Mouse (Mus musculus): ENCODE data around the gene Slc22a12. TPM values are rescaled to one million over a fixed set of nuclear protein-coding genes. Genes with fewer than 3 reads are reported as not detected.

Gene Slc22a12
- polyA plus RNA-seq (2016; fragmentation: Nextera tagmentation; extraction: Ambion mirVana) = not detected in 2 replicates

- 0 out of 2 replicates have a peak, but pooled peaks cover 6% of the 10 kb centered on the region for H3K27me3 ChIP-seq (ENCODE audit: low read depth, poor library complexity, severe bottlenecking)
- 0 out of 2 replicates have a peak, but pooled peaks cover 2% of the 10 kb centered on the region for H3K9me3 ChIP-seq (replicated peaks)
- H3K36me3 ChIP-seq = no peaks in the 10 kb centered on the region
- peaks cover 17% of the 10 kb centered on the region for H3K4me1 ChIP-seq
- 90% methylated on average over 16 of the region's 16 CpGs for WGBS
- DNase-seq (ENCODE audit: low spot score) = no peak
- no peak within 1 kb of the TSS for H3K4me3 ChIP-seq
- no peak within 1 kb of the TSS for H3K27ac ChIP-seq (replicated peaks)
Measured at GRCm38 (mm10) chr19:6542367-6543034, at the start of gene Slc22a12. Gene Slc22a12 (minus strand): TSS chr19:6543032.

- Histone ChIP-seq H3K27ac (replicated peaks) (no peak overlapping the region), H3K9me3 (replicated peaks) (no peaks in the 10 kb centered on the region), H3K4me1 (peaks cover 30% of the 10 kb centered on the region), H3K27me3 (ENCODE audit: low read depth, poor library complexity, severe bottlenecking) (peaks cover 17% of the 10 kb centered on the region), H3K36me3 (no peaks in the 10 kb centered on the region), H3K4me3 (no peak overlapping the region)
- DNase-seq (ENCODE audit: low spot score) = no peak
- WGBS = 37% methylated on average over 4 of the region's 4 CpGs
Measured at GRCm38 (mm10) chr19:6572001-6572400, 29.2 kb upstream of the Slc22a12 start.

DNA sequence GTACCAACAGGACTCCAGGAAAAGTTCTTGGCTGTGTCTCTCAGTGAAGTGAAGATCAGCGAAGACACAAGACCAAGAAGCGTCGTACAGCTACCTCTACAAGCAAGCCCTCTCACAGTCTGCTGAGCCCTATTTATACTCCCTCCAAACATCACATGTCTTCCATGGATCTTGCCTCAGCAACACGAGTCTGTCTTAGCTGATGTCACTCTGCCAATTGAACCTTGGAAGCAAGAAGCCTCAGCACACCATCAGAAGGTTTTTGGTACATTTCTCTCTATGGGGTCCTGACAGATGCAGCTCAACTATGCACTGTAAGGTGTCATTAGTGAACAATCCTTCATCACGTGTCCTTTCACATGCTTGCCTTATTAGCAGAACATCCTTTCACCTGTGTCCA lies 28.6 kb upstream of the Slc22a12 start:
- Histone ChIP-seq H3K4me1 (peaks cover 26% of the 10 kb centered on the region), H3K36me3 (no peaks in the 10 kb centered on the region), H3K4me3 (no peak overlapping the region), H3K27ac (replicated peaks) (no peak overlapping the region), H3K27me3 (ENCODE audit: low read depth, poor library complexity, severe bottlenecking) (peaks cover 13% of the 10 kb centered on the region), H3K9me3 (replicated peaks) (no peaks in the 10 kb centered on the region)
- no peak for DNase-seq (ENCODE audit: low spot score)
- 85% methylated on average over 5 of the region's 5 CpGs for WGBS

GRCm38 (mm10) chr19:6569561-6569960 lies 26.7 kb upstream of the Slc22a12 start:
- peak overlapping the region; percentile 66 for H3K27ac ChIP-seq (replicated peaks)
- H3K4me3 ChIP-seq = no peak overlapping the region
- 39% methylated on average over 5 of the region's 5 CpGs for WGBS
- no peaks in the 10 kb centered on the region for H3K36me3 ChIP-seq
- no peak for DNase-seq (ENCODE audit: low spot score)
- no peaks in the 10 kb centered on the region for H3K27me3 ChIP-seq (ENCODE audit: low read depth, poor library complexity, severe bottlenecking)
- H3K4me1 ChIP-seq = peaks cover 26% of the 10 kb centered on the region
- no peaks in the 10 kb centered on the region for H3K9me3 ChIP-seq (replicated peaks)

- H3K27me3 ChIP-seq (ENCODE audit: low read depth, poor library complexity, severe bottlenecking) = no peaks in the 10 kb centered on the region
- peaks cover 26% of the 10 kb centered on the region for H3K4me1 ChIP-seq
- no peak for DNase-seq (ENCODE audit: low spot score)
- H3K36me3 ChIP-seq = no peaks in the 10 kb centered on the region
- H3K4me3 ChIP-seq = no peak overlapping the region
- H3K9me3 ChIP-seq (replicated peaks) = no peaks in the 10 kb centered on the region
- H3K27ac ChIP-seq (replicated peaks) = peak overlapping the region; percentile 66
- 67% methylated on average over 5 of the region's 5 CpGs for WGBS
Measured at GRCm38 (mm10) chr19:6569021-6569420, 26.2 kb upstream of the Slc22a12 start.

DNA sequence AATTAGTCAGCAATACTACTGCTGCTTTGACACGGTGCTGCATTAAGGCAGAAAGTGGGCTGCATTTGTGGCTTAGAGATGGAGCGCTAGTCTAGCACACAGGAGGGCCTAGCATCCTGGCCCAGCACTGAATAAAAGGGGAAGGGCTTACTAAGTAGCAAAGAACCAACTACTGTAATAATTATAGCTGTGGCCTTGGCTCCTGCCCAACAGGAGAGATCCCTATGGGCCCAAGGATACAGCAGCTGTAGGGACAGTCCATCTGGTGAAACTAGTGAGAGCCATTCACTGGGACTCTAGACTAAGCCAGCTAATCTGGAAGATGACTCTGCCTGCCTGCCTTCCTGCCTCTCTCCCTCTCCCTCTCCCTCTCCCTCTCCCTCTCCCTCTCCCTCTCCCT lies 23.6 kb upstream of the Slc22a12 start:
- WGBS = 89% methylated on average over 2 of the region's 2 CpGs
- Histone ChIP-seq H3K27ac (replicated peaks) (no peak overlapping the region), H3K4me1 (peaks cover 18% of the 10 kb centered on the region), H3K27me3 (ENCODE audit: low read depth, poor library complexity, severe bottlenecking) (no peaks in the 10 kb centered on the region), H3K4me3 (no peak overlapping the region), H3K9me3 (replicated peaks) (no peaks in the 10 kb centered on the region), H3K36me3 (no peaks in the 10 kb centered on the region)
- no peak for DNase-seq (ENCODE audit: low spot score)

GRCm38 (mm10) chr19:6565136-6565535 lies 22.3 kb upstream of the Slc22a12 start:
- Histone ChIP-seq H3K36me3 (no peaks in the 10 kb centered on the region), H3K9me3 (replicated peaks) (no peaks in the 10 kb centered on the region), H3K27me3 (ENCODE audit: low read depth, poor library complexity, severe bottlenecking) (no peaks in the 10 kb centered on the region), H3K4me1 (peaks cover 20% of the 10 kb centered on the region), H3K4me3 (no peak overlapping the region), H3K27ac (replicated peaks) (no peak overlapping the region)
- DNase-seq (ENCODE audit: low spot score) = no peak
- 90% methylated on average over 6 of the region's 6 CpGs for WGBS

- 83% methylated on average over 7 of the region's 7 CpGs for WGBS
Measured at GRCm38 (mm10) chr19:6560246-6560815, 17.5 kb upstream of the Slc22a12 start.

GRCm38 (mm10) chr19:6559576-6559975 lies 16.7 kb upstream of the Slc22a12 start:
- no peak overlapping the region for H3K4me3 ChIP-seq
- no peaks in the 10 kb centered on the region for H3K27me3 ChIP-seq (ENCODE audit: low read depth, poor library complexity, severe bottlenecking)
- no peaks in the 10 kb centered on the region for H3K9me3 ChIP-seq (replicated peaks)
- WGBS = 53% methylated on average over 4 of the region's 4 CpGs
- H3K4me1 ChIP-seq = peaks cover 16% of the 10 kb centered on the region
- no peaks in the 10 kb centered on the region for H3K36me3 ChIP-seq
- H3K27ac ChIP-seq (replicated peaks) = peak overlapping the region; percentile 68; the same call in 1 of the 2 replicates
- DNase-seq (ENCODE audit: low spot score) = no peak

More at GRCm38 (mm10) chr19:6560246-6560815, 17.5 kb upstream of the Slc22a12 start:
- H3K4me3 ChIP-seq = no peak overlapping the region
- H3K4me1 ChIP-seq = peaks cover 16% of the 10 kb centered on the region
- H3K27me3 ChIP-seq (ENCODE audit: low read depth, poor library complexity, severe bottlenecking) = no peaks in the 10 kb centered on the region
- H3K27ac ChIP-seq (replicated peaks) = no peak overlapping the region
- no peaks in the 10 kb centered on the region for H3K36me3 ChIP-seq
- DNase-seq (ENCODE audit: low spot score) = no peak
- no peaks in the 10 kb centered on the region for H3K9me3 ChIP-seq (replicated peaks)

DNA sequence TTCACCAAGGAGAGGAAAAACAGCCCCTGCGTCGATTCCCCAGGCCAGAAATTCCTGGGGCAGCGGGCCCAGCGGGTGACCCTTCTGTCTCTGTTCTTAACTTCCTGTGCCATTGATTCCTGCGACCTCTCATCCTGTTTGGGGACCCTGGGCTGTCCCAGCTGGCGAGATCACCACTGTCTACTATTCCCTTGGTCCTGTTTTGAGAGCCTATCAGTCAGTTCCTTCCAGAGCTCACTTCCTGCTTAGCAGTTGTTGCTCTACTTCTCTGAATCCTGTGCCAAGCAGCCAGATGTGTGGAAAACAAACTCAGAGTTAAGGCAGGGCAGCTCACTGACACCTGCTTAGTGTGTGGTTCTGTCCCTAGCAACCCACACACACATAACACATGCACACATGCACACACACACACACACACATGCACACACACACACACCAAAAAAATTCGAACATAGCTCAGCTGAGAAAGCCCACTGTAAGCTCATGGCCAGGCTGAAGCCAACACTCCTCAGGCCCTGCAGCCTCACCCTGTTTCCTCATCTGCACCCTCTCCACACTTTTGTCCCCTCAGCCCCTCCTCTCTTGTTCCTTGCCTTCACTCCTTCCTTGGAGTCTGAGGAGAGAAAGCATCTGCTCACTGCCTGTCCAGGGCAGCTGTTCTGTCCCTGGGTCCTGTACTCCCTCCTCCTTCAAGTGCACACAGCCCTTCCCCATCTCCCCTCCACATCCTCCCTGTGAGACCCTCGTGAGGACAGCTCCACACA lies 11.2 kb upstream of the Slc22a12 start:
- Histone ChIP-seq H3K27me3 (ENCODE audit: low read depth, poor library complexity, severe bottlenecking) (no peaks in the 10 kb centered on the region), H3K36me3 (no peaks in the 10 kb centered on the region), H3K9me3 (replicated peaks) (no peaks in the 10 kb centered on the region), H3K4me3 (no peak overlapping the region), H3K4me1 (peaks cover 11% of the 10 kb centered on the region; the same call in 1 of the 2 replicates), H3K27ac (replicated peaks) (0 out of 2 replicates have a peak overlapping the region, but pooled peaks have one; percentile 4)
- DNase-seq (ENCODE audit: low spot score) = no peak
- 35% methylated on average over 8 of the region's 8 CpGs for WGBS

DNA sequence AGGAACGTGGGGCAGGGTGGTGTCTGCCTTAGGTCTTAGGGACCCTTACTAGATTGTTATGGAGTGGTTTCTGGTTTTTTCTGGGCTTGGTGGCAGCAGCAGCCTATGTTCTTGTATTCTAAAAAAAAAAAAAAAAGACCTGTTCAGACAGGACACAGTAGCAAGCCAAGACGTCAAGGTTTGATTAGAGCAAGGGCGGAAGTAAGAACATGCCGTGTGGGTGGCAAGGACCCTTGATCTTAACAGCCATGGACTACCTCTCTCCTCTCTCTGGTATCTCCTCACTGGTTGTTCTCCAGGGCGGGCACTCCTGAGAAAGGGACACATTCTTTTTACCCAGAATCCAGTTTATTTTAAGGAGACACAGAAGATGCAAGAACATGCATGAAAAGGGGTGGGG lies 10.3 kb upstream of the Slc22a12 start:
- H3K4me3 ChIP-seq = no peak overlapping the region
- WGBS = 81% methylated on average over 5 of the region's 5 CpGs
- no peaks in the 10 kb centered on the region for H3K27me3 ChIP-seq (ENCODE audit: low read depth, poor library complexity, severe bottlenecking)
- H3K36me3 ChIP-seq = no peaks in the 10 kb centered on the region
- no peaks in the 10 kb centered on the region for H3K9me3 ChIP-seq (replicated peaks)
- H3K27ac ChIP-seq (replicated peaks) = no peak overlapping the region
- DNase-seq (ENCODE audit: low spot score) = no peak
- H3K4me1 ChIP-seq = peaks cover 11% of the 10 kb centered on the region; the same call in 1 of the 2 replicates

DNA sequence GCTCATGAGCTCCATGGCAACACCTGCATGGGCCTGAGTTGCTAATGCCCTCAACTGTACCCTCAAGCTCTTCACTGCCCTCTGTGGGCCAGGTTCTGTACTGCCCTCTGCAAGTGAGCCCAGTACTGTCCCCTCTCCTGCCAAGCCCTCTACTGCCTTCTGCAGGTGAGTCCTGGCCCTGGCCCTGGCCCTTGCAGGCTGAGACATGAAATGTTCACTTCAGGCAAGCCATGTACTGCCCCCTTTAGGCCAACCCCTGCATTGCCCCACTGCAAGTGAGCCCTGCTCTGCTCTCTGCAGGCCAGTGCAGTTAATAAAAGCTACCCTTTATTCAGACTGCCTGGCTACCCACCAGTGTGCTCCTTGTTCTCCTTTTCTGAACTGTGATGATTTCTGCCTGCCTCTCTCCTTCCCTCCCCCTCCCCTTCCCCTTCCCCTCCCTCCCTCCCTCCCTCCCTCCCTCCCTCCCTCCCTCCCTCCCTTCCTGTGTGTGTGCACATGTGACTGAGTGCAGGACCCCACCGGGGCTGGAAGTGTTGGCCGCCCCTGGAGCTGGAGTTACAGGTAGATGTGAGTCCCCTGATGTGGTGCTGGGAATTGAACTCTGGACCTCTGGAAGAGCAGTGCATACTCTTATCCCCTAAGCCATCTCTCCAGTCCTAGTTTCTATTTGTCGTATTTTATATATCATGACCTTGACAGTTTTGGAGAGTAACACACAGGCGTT lies 9.6 kb upstream of the Slc22a12 start:
- H3K27ac ChIP-seq (replicated peaks) = no peak overlapping the region
- H3K9me3 ChIP-seq (replicated peaks) = no peaks in the 10 kb centered on the region
- peak; percentile 53 for DNase-seq (ENCODE audit: low spot score)
- peaks cover 11% of the 10 kb centered on the region; the same call in 1 of the 2 replicates for H3K4me1 ChIP-seq
- 85% methylated on average over 4 of the region's 4 CpGs for WGBS
- no peaks in the 10 kb centered on the region for H3K36me3 ChIP-seq
- H3K27me3 ChIP-seq (ENCODE audit: low read depth, poor library complexity, severe bottlenecking) = no peaks in the 10 kb centered on the region
- no peak overlapping the region for H3K4me3 ChIP-seq
